Mouse (Mus musculus) splenic B cell, adult 2 months (primary cell): ENCODE data around the gene Wdr38.

Experiments used
- DNase-seq: peaks from one replicate; pipeline ENCODE4 v3.0.0-alpha.2; 2011; ENCODE audit warnings: low read depth, low spot score
- H3K27me3 ChIP-seq: 2 replicates; pipeline ENCODE4 v1.6.1; 2012; ENCODE audit warnings: mild to moderate bottlenecking, low read length, moderate library complexity, mixed read lengths; ENCODE audit not compliant: control insufficient read depth, poor library complexity, insufficient read depth, severe bottlenecking
- H3K36me3 ChIP-seq: 2 replicates; pipeline ENCODE4 v1.6.1; 2012; ENCODE audit warnings: mild to moderate bottlenecking, low read length, moderate library complexity, mixed read lengths; ENCODE audit not compliant: control insufficient read depth, poor library complexity, insufficient read depth, severe bottlenecking

Wdr38 gene

GRCm38 (mm10) chr2:38997386-38998374 is at the start of gene Wdr38:
Gene Wdr38, plus strand, starts transcription at chr2:38997476.
- peaks cover 5% of the 10 kb centered on the region; the same call in 1 of the 2 replicates for H3K36me3 ChIP-seq
- peak; percentile 89 for DNase-seq

GRCm38 (mm10) chr2:38947566-38947965 is 49.7 kb upstream of the Wdr38 start:
- Histone ChIP-seq H3K36me3 (no peaks in the 10 kb centered on the region), H3K27me3 (no peaks in the 10 kb centered on the region)
- DNase-seq: no peak

More at GRCm38 (mm10) chr2:38997386-38998374, at the start of gene Wdr38:
- no peaks in the 10 kb centered on the region for H3K27me3 ChIP-seq

- H3K27me3 ChIP-seq: no peaks in the 10 kb centered on the region
- DNase-seq: no peak
- H3K36me3 ChIP-seq: no peaks in the 10 kb centered on the region
Observed at GRCm38 (mm10) chr2:38950281-38950719, 47.0 kb upstream of the Wdr38 start.

- no peak for DNase-seq
- Histone ChIP-seq H3K27me3 (no peaks in the 10 kb centered on the region), H3K36me3 (no peaks in the 10 kb centered on the region)
Observed at GRCm38 (mm10) chr2:38953152-38953883, 44.0 kb upstream of the Wdr38 start.

- no peaks in the 10 kb centered on the region for H3K36me3 ChIP-seq
- H3K27me3 ChIP-seq: no peaks in the 10 kb centered on the region
- DNase-seq: no peak
Observed at GRCm38 (mm10) chr2:38956062-38956461, 41.2 kb upstream of the Wdr38 start.

GRCm38 (mm10) chr2:38957671-38958223 is 39.5 kb upstream of the Wdr38 start:
- Histone ChIP-seq H3K36me3 (no peaks in the 10 kb centered on the region), H3K27me3 (no peaks in the 10 kb centered on the region)
- no peak for DNase-seq

GRCm38 (mm10) chr2:38964198-38964597 is 33.1 kb upstream of the Wdr38 start:
- no peak for DNase-seq
- H3K27me3 ChIP-seq: no peaks in the 10 kb centered on the region; the same call in 1 of the 2 replicates
- no peaks in the 10 kb centered on the region for H3K36me3 ChIP-seq

GRCm38 (mm10) chr2:38969650-38970049 is 27.6 kb upstream of the Wdr38 start:
- no peaks in the 10 kb centered on the region for H3K36me3 ChIP-seq
- no peak for DNase-seq
- H3K27me3 ChIP-seq: no peaks in the 10 kb centered on the region; the same call in 1 of the 2 replicates

GRCm38 (mm10) chr2:38970057-38970456 is 27.2 kb upstream of the Wdr38 start:
- H3K36me3 ChIP-seq: no peaks in the 10 kb centered on the region
- DNase-seq: no peak
- no peaks in the 10 kb centered on the region; the same call in 1 of the 2 replicates for H3K27me3 ChIP-seq

- no peaks in the 10 kb centered on the region for H3K27me3 ChIP-seq
- DNase-seq: no peak
- no peaks in the 10 kb centered on the region for H3K36me3 ChIP-seq
Observed at GRCm38 (mm10) chr2:38973223-38973622, 24.1 kb upstream of the Wdr38 start.

GRCm38 (mm10) chr2:38973701-38974100 is 23.6 kb upstream of the Wdr38 start:
- Histone ChIP-seq H3K27me3 (no peaks in the 10 kb centered on the region), H3K36me3 (no peaks in the 10 kb centered on the region)
- no peak for DNase-seq

GRCm38 (mm10) chr2:38974171-38974570 is 23.1 kb upstream of the Wdr38 start:
- H3K36me3 ChIP-seq: no peaks in the 10 kb centered on the region
- DNase-seq: no peak
- no peaks in the 10 kb centered on the region for H3K27me3 ChIP-seq

- no peaks in the 10 kb centered on the region for H3K36me3 ChIP-seq
- H3K27me3 ChIP-seq: no peaks in the 10 kb centered on the region
- DNase-seq: no peak
Observed at GRCm38 (mm10) chr2:38975181-38975580, 22.1 kb upstream of the Wdr38 start.

- no peaks in the 10 kb centered on the region for H3K27me3 ChIP-seq
- DNase-seq: no peak
Observed at GRCm38 (mm10) chr2:38975941-38976805, 21.1 kb upstream of the Wdr38 start.

More at GRCm38 (mm10) chr2:38975941-38976805, 21.1 kb upstream of the Wdr38 start:
- H3K36me3 ChIP-seq: no peaks in the 10 kb centered on the region
